Mouse (Mus musculus) MEL (cell line): ENCODE data around the gene Braf.

Source experiments
- CTCF ChIP-seq, 3 experiments: IDR thresholded peaks in 2 of 3; conservative IDR thresholded peaks in 1 of 3; 2 replicates each; pipeline ENCODE4 v1.5.1; 2011 to 2012; ENCODE audit warnings: low read length in 3 of 3, low read depth in 2 of 3, mild to moderate bottlenecking in 2 of 3, improper control_type of control experiment in 1 of 3, inconsistent platforms in 1 of 3, mixed read lengths in 1 of 3, moderate library complexity in 1 of 3; ENCODE audit not compliant: control insufficient read depth in 1 of 3, insufficient read depth in 1 of 3, poor library complexity in 1 of 3, severe bottlenecking in 1 of 3
- EP300 ChIP-seq, 2 experiments: IDR thresholded peaks; 2 replicates each; pipeline ENCODE4 v1.6.1; 2011; ENCODE audit warnings: improper control_type of control experiment in 2 of 2, low read length in 2 of 2, low read depth in 1 of 2, mild to moderate bottlenecking in 1 of 2
- MAX ChIP-seq: IDR thresholded peaks from 2 replicates; pipeline ENCODE4 v1.6.1; 2011; ENCODE audit warnings: low read length, improper control_type of control experiment
- POLR2A ChIP-seq, 2 experiments: IDR thresholded peaks; 2 replicates each; pipeline ENCODE4 v1.6.1; 2011 to 2012; ENCODE audit warnings: low read length in 2 of 2, mild to moderate bottlenecking in 2 of 2, control low read depth in 1 of 2, improper control_type of control experiment in 1 of 2, low read depth in 1 of 2, moderate library complexity in 1 of 2; ENCODE audit not compliant: control insufficient read depth in 1 of 2, insufficient read depth in 1 of 2, poor library complexity in 1 of 2
- POLR2AphosphoS2 ChIP-seq: IDR thresholded peaks from 2 replicates; pipeline ENCODE4 v1.6.1; 2011; ENCODE audit warnings: low read length, improper control_type of control experiment
- RCOR1 ChIP-seq: IDR thresholded peaks from 2 replicates; pipeline ENCODE4 v1.6.1; 2012; ENCODE audit warnings: low read depth, mild to moderate bottlenecking, inconsistent platforms, low read length, improper control_type of control experiment

GRCm38 (mm10) chr6:39557723-39558261 lies 167.5 kb downstream of the Braf start, which contains the start of gene Dennd2a:
- TF ChIP-seq CTCF (IDR thresholded peaks at IDR 0.05 in 2 of 3, conservative IDR thresholded peaks at IDR 0.05 in 1 of 3; ENCODE audit: control insufficient read depth in 1 of 3, insufficient read depth in 1 of 3, low read depth in 2 of 3, low read length in 3 of 3, poor library complexity in 1 of 3, severe bottlenecking in 1 of 3) (no peak), POLR2AphosphoS2 (no peak), RCOR1 (no peak), POLR2A (IDR thresholded peaks at IDR 0.05; ENCODE audit: control insufficient read depth in 1 of 2, insufficient read depth in 1 of 2, low read depth in 1 of 2, low read length in 2 of 2, poor library complexity in 1 of 2) (no peak), EP300 (IDR thresholded peaks at IDR 0.05; ENCODE audit: low read depth in 1 of 2, low read length in 2 of 2) (no peak), MAX (no peak)
